Mouse (Mus musculus): ENCODE measurements around the gene Cracr2b.

DNA sequence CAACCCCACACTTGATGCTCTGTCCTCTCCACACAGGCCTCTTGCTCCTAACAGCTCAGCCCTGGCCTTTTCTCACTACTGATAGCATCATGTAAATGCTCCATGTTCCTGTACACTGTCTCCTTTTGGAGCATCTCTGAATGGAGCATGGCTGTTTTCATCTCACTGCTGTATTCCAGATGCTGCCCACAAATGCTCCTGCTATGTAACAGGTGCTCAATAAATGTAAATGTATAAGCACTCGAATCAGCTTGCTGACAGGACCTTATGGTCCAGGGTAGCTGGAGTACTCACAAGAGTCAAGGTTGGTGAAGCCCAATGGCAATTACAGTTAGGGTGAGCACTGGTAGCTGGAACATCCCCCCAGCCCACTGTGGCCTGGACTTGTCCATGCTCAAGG lies 10.3 kb downstream of the Cracr2b start:
- TF ChIP-seq GATA1 (IDR thresholded peaks at IDR 0.05; ENCODE audit: low read length) (no peak), TAL1 (IDR thresholded peaks at IDR 0.05; ENCODE audit: low read length) (no peak)

Data from erythroblast, embryonic 14.5 days (primary cell).